Mouse (Mus musculus) limb, embryonic 13.5 days (tissue): ENCODE measurements around the gene Ggt1. TPM values are rescaled to one million over a fixed set of nuclear protein-coding genes. Genes with fewer than 3 reads are reported as not detected.

Experiments
- polyA plus RNA-seq: library from polyadenylated mRNA; unstranded; fragments of >200 nt; fragmentation: Nextera tagmentation; extraction: Ambion mirVana; gene quantifications from 2 replicates; pipeline ENCODE4 v1.2.1, GENCODE M21; 2015

Ggt1 gene
- polyA plus RNA-seq, 1 experiment from 2014 or later, result 0.57 TPM

Other genes starting within 250 kb of the Ggt1 start
- 2.2 and 2.6 TPM in 2 replicates for gene Adora2a, start 244.7 kb upstream of the Ggt1 start, polyA plus RNA-seq
- 0.57 and 0.67 TPM in 2 replicates for gene Upb1, start 160.5 kb upstream of the Ggt1 start, polyA plus RNA-seq
- gene Snrpd3, start 44.1 kb upstream of the Ggt1 start, polyA plus RNA-seq, result 192 and 209 TPM in 2 replicates
- gene Gucd1, start 43.6 kb upstream of the Ggt1 start, polyA plus RNA-seq, result 29.2 and 30.2 TPM in 2 replicates
- gene Lrrc75b, start 1.3 kb upstream of the Ggt1 start, polyA plus RNA-seq, result 1.5 and 1.7 TPM in 2 replicates
- 1.3 and 1.7 TPM in 2 replicates for gene Ggt5, start 27.7 kb downstream of the Ggt1 start, polyA plus RNA-seq
- 3.1 TPM in 2 replicates for gene Susd2, start 82.4 kb downstream of the Ggt1 start, polyA plus RNA-seq
- 30.9 and 32.5 TPM in 2 replicates for gene Cabin1, start 202.7 kb downstream of the Ggt1 start, polyA plus RNA-seq
- 92.4 and 95.9 TPM in 2 replicates for gene Ddt, start 211.8 kb downstream of the Ggt1 start, polyA plus RNA-seq
- 0.86 TPM in 1 of 2 replicates, not detected in the other for gene Gm20441, start 219.3 kb downstream of the Ggt1 start, polyA plus RNA-seq
- 19.6 and 21.5 TPM in 2 replicates for gene Gstt3, start 219.8 kb downstream of the Ggt1 start, polyA plus RNA-seq
- gene Gstt1, start 237.0 kb downstream of the Ggt1 start, polyA plus RNA-seq, result 14.9 and 16.3 TPM in 2 replicates